Mouse (Mus musculus): ENCODE results near the gene Rmnd5b.

Rmnd5b gene

DNA sequence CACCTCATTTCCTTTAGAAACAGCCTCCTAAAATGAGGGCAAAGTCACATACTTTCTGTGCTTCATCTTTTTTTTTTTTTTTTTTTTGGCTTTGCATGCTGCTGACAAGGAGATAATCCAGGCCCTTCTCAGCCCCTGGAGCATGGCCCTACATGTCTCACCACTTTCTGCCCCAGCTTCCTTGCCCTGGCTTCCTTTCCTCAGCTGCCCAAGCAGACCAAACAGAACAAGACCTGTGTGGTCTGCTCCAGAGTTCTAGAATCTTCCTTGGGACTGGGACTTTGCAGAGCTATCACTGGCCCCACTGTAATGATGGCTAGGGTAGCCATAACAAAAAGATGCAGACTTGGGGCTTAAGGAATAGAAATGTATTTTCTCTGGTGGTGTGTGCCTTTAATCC, 45.7 kb downstream of the Rmnd5b start:
- no peak for DNase-seq

DNA sequence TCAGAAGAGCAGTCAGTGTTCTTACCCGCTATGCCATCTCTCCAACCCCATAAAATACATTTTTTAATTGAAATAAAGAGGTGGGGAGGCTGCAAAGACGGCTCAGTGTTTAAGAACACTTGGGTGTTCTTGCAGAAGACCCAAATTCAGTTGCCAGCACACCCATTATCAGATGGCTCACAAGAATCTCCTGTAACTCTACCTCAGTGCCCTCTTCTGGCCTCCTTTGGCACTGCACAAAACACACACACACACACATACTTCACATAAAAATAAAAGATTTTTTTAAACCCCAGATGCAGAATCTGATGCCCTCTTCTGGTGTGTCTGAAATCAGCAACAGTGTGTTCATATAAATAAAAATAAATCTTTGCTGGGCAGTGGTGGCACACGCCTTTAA, 46.9 kb downstream of the Rmnd5b start:
- no peak for DNase-seq

DNA sequence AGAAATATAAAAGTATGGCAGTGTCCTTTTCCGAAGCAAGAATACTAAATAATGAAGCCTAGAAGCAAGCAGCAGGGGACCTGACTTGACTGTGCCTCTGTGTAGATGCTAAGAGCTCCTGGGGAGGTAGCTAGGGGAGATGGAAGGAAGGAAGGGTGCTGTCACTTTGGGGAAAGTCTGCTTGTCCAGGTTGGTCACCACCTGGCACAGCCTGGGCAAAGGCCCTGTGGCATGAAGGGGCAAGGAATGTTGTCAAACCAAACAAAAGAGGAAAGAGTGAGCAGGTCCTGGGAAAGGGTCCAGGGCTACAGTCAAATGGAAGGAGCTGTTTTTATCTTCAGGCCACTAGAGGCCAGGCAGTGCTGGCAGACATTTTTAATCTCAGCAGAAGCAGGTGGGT, 48.6 kb downstream of the Rmnd5b start:
- no peak for DNase-seq

DNA sequence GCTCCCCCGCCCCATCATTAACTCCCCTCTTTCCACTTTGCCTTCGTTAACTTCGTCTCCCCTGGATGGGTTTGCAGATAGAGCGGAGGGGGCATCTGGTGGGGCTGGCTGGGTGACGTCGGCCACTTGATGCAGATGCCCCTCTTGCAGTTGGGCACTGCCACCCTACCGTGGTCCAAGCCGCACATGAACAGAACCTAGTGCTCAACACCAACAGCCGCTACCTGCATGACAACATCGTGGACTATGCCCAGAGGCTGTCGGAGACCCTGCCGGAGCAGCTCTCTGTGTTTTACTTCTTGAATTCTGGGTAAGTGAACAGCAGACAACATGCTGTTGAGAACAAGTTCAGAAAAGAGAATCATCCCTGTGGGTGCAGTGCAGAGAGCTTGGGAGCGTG, 49.3 kb downstream of the Rmnd5b start:
- no peak for DNase-seq

DNA sequence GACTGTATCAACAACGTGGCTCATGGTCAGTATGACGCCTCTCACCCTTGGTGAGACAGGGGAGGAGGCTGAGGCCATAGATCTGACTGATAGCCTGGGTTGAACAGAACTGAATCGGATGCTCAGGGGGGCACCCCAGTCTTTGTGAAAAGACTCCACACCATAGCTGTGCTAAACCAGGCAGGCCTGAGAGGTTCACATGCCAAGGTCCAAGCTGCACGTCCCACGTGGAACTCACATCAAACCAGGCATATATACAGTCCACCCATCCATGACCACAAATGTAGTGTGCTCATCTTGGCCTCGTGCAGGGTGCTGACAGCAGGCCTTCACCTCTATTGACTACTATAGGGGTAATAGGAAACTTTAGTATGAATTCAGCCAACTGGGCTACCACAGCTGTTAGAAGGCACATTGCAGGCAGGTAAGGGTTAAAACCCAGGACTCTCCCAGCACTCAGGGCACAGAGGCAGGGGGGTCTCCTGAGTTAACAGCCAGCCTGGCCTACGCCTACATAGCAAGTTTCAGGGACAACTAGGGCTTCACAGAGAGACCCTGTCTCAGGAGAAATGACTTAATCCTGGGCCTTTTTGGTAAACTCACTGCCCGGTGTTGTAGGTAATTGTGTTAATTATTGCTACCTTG, 50.0 kb downstream of the Rmnd5b start:
- DNase-seq: peak; percentile 44

DNA sequence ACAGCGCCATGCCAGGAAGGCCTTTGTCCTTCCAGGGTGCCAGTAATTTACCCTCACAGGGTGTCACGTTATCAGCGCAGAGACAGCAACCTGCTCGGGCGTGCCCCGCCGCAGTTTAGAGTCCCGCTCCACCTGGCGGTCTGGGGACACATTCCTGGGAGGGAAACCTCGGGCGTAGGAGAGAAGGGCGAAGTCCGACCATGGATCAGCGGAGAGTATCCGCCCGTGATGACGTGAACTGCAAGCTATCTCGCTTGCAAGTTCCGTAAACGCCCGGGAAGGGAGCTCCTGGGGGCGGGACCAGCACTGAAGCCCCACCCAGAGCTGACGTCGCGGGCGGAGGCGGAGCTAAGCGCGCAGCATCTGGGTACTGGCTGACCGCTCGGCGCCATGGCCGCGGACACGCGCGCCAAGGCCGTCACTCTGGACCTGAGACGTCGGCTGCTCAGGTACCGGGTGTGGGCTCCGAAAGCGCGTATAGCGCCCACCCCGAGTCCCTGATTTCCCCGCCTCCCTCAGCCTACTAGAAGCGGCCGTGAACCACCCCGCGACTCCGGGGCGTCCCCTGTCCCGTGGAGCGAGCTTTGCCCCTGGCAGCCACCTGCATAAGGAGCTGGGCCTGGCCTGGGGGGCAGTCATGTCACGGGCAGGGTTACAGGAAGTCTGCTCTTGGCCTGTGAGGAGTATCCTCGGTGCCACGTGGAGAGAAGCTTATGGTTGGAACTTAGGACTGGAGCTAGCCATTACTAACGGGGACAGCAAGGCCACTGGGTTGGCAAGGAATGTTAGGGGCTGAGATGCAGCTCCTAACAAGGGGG, 51.1 kb downstream of the Rmnd5b start, which contains the start of gene Phykpl:
Gene Phykpl (plus strand): TSS at position 327 of the 818 bp plus-strand sequence.
- DNase-seq: peak; percentile 98

DNA sequence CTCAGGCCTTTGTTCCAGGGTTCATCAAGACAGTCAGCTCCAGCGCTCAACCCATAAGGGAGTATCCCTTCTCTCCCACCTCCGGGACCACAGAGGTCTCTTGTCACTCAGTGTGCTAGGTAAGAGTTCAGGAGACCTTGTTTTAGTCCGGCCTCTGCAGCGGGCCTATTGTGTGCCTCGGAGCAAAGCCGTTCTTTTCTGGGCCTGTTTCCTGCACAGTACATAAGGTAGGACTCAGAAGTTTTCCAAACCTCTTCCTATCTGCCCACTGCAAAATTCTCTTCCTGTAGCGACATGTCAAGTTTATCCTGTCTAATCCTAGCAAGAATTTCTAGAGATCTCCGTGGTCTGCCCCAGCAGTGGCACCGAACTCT, 51.7 kb downstream of the Rmnd5b start:
- peak; percentile 51 for DNase-seq

DNA sequence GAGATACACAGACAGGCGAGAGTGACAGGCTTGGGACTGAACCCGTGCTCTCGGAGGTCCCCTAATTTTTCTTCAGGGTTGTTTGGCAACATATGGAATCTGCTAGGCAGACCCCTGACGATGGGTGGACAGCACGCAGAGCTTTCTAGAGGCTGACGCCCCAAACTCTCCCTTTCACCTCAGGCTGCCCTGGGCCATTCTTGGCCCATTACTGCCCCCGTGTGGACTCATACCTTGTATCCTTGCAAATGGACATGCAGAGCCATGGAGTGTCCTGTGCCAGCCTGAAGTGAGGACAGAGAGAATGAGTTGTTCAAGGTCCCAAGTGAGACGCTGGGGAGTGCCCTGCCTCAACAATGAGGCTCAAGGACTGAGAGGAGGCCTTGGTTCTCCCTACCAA, 53.0 kb downstream of the Rmnd5b start:
- DNase-seq: peak; percentile 89

DNA sequence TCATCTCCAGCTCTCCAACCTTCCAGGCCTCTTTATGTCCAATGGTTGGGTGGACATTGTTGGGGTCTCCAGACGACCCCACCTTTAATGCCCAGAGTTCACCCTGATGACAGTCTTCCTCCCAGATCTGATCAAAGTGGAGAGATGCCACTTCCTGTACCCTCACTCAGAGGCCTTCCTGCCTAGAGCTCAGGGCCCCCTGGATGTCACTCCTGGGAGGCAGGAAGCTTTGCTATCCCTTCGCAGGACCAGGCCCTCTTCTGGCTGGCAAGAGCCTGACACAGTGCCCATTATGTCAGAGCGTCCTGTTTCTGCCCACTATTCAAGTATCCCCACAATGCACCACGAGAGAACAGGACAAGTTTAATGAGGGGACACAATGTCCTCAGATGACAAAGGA, 56.7 kb downstream of the Rmnd5b start:
- DNase-seq: no peak

DNA sequence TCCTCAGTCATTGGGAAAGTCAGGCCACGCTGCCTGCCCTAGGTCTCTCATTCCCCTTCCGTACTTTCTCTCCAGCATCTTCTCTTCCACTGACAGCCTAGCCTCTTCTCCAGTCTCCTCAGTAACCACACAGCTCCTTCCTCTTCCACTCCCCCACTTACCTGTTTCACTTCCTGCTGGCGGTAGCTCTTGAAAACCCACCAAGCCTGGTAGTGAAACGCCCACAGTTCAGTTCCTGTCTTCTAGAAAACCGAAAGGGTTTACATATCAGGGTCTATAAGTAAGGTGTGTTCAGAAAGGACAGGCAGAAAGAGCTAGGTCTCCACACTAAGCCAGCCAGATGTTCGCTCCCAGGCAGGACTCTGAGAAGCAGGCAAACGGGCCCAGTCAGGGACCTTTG, 58.1 kb downstream of the Rmnd5b start:
- DNase-seq: no peak

DNA sequence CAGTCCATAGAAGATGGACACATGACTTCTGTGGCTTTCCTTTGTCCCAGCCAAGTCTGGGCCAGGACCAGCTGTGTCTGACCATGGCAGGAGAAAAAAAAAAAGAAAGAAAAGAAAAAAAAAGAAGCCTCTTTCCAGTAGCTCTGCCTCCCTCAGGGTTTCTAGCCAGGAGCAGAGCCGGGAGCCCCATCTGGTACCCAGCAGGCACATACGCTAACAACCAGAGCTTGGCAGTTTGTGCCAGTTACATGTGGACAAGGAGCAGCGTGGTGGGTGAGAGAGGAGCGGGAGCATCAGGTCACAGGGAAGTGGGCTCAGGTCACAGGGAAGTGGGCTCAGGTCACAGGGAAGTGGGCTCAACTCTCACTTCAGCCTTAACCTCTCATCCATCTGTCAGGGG, 59.2 kb downstream of the Rmnd5b start:
- DNase-seq: no peak
